Mouse (Mus musculus) ES-E14 (cell line): ENCODE results near the gene Nfe2l2. TPM values are rescaled to one million over a fixed set of nuclear protein-coding genes. Genes with fewer than 3 reads are reported as not detected.
A peak's percentile ranks its signal among the peaks of the same experiment; 100 is the strongest.

Experiments
- DNase-seq: peaks from one replicate; pipeline ENCODE4 v3.0.0-alpha.2; 2013; ENCODE audit warnings: low read depth, low spot score
- H3K27ac ChIP-seq: 2 replicates; pipeline ENCODE4 v1.5.1; 2012; ENCODE audit warnings: low read depth, mild to moderate bottlenecking, low read length, moderate library complexity, mixed read lengths; ENCODE audit not compliant: poor library complexity, insufficient read depth, severe bottlenecking
- H3K36me3 ChIP-seq: 2 replicates; pipeline ENCODE4 v1.6.1; 2012; ENCODE audit warnings: mild to moderate bottlenecking, low read length, moderate library complexity, mixed read lengths; ENCODE audit not compliant: control insufficient read depth, poor library complexity, insufficient read depth, severe bottlenecking
- H3K4me1 ChIP-seq, 2 experiments: fragments of 150-350 bp in 1 of 2; sonication (generic) in 1 of 2; 2 replicates each; pipeline ENCODE4 v1.6.1; 2012; ENCODE audit warnings: low read length in 2 of 2, mild to moderate bottlenecking in 1 of 2, mixed read lengths in 1 of 2; ENCODE audit not compliant: control insufficient read depth in 2 of 2, insufficient read depth in 2 of 2, poor library complexity in 1 of 2
- H3K4me3 ChIP-seq, 2 experiments: fragments of 150-350 bp in 1 of 2; sonication (generic) in 1 of 2; 2 replicates each; pipeline ENCODE4 v1.5.1; 2012; ENCODE audit warnings: low read length in 2 of 2, low read depth in 1 of 2, mild to moderate bottlenecking in 1 of 2, mixed read lengths in 1 of 2; ENCODE audit not compliant: insufficient read depth in 1 of 2, poor library complexity in 1 of 2, severe bottlenecking in 1 of 2
- H3K9ac ChIP-seq: 2 replicates; pipeline ENCODE4 v1.6.1; 2012; ENCODE audit warnings: low read depth, mild to moderate bottlenecking, low read length, mixed read lengths; ENCODE audit not compliant: poor library complexity, insufficient read depth, severe bottlenecking
- H3K9me3 ChIP-seq: fragments of 150-350 bp; sonication (generic); 2 replicates; pipeline ENCODE4 v1.6.1; 2012; ENCODE audit warnings: low read depth, mild to moderate bottlenecking, low read length; ENCODE audit not compliant: control insufficient read depth, insufficient read depth
- CHD2 ChIP-seq: IDR thresholded peaks from 2 replicates; pipeline ENCODE4 v1.6.1; 2014; ENCODE audit warnings: mild to moderate bottlenecking, low read depth, low read length, inconsistent platforms
- HCFC1 ChIP-seq: IDR thresholded peaks from 2 replicates; pipeline ENCODE4 v1.6.1; 2012; ENCODE audit warnings: low read length, inconsistent platforms, borderline replicate concordance; ENCODE audit not compliant: insufficient read depth
- MAFK ChIP-seq: IDR thresholded peaks from 2 replicates; pipeline ENCODE4 v1.6.1; 2014; ENCODE audit warnings: mild to moderate bottlenecking, low read depth, low read length, inconsistent platforms; ENCODE audit not compliant: insufficient read depth
- ZC3H11A ChIP-seq: IDR thresholded peaks from 2 replicates; pipeline ENCODE4 v1.6.1; 2012; ENCODE audit warnings: low read depth, mild to moderate bottlenecking, inconsistent platforms, low read length, borderline replicate concordance
- ZNF384 ChIP-seq: IDR thresholded peaks from 2 replicates; pipeline ENCODE4 v1.6.1; 2012; ENCODE audit warnings: low read depth, low read length, inconsistent platforms
- in situ Hi-C, 2 experiments: fragments of 600-800 bp; cut with MboI; formaldehyde crosslinking; loops; one replicate each; pipeline ENCODE4 v1.15.1; 2025; ENCODE audit warnings: low sequenced_read_pairs in 2 of 2, inconsistent platforms in 1 of 2; ENCODE audit not compliant: unreplicated experiment in 2 of 2
- total RNA-seq: library from RNA; depleted of rRNA; stranded (reverse); fragments of 300-350 nt; gene quantifications from 2 replicates; pipeline ENCODE4 v1.2.3, GENCODE M21; 2012

Nfe2l2 gene
- total RNA-seq, 1 experiment, result 28.4 TPM

DNA sequence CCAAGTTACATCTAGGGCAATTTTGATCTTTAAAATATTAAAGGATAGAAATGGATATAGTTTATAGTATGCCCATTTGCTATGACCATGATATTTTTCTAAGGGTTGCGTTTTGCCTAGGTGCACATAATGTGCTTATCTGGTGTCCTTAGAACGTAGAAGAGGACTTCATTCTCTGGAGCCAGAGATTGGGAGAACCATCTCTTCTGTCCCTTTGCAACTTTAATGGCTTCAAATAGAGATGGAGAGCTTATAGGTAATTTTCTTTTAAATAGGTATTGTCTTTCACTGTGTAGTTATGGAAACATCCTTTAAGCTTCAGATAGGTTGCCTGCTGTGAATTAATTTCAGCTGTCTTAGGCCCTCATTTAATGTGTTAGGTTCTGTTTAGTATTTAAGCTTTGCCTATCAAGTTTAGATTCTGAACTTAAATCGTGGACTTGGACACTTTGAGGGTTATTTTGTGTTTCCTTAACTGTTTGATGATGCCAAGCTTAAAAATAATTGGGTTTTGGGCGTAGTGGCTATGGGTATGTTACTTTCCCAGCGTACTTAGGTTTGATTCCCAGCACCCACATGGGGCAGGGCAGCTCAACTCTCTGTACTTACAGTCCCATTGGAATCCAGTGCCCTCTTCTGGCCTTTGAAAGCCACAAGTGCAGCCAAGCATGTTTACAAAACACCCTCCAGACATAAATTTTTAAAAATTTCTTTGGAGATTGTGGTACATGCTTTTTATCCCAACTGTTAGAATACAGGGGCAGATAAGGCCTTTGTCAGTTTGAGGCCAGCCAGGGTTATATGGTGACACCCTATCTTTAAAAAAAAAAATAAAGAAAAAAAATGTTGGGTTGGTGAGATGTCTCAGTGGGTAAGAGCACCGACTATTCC is 33.8 kb downstream of the Nfe2l2 start:
- Histone ChIP-seq H3K4me3 (no peak overlapping the region), H3K27ac (no peak overlapping the region), H3K9ac (no peak overlapping the region), H3K9me3 (no peaks in the 10 kb centered on the region), H3K36me3 (peaks cover 5% of the 10 kb centered on the region; the same call in 1 of the 2 replicates), H3K4me1 (peaks cover 0 to 2% of the 10 kb centered on the region in 2 experiments; a peak in 1 of 4 replicates)
- no peak for DNase-seq
- no peak; the same call in 1 of the 2 replicates for TF ChIP-seq CHD2
- TF ChIP-seq ZC3H11A, result no peak
- no peak for TF ChIP-seq HCFC1
- in situ Hi-C loops, result no loop called here

DNA sequence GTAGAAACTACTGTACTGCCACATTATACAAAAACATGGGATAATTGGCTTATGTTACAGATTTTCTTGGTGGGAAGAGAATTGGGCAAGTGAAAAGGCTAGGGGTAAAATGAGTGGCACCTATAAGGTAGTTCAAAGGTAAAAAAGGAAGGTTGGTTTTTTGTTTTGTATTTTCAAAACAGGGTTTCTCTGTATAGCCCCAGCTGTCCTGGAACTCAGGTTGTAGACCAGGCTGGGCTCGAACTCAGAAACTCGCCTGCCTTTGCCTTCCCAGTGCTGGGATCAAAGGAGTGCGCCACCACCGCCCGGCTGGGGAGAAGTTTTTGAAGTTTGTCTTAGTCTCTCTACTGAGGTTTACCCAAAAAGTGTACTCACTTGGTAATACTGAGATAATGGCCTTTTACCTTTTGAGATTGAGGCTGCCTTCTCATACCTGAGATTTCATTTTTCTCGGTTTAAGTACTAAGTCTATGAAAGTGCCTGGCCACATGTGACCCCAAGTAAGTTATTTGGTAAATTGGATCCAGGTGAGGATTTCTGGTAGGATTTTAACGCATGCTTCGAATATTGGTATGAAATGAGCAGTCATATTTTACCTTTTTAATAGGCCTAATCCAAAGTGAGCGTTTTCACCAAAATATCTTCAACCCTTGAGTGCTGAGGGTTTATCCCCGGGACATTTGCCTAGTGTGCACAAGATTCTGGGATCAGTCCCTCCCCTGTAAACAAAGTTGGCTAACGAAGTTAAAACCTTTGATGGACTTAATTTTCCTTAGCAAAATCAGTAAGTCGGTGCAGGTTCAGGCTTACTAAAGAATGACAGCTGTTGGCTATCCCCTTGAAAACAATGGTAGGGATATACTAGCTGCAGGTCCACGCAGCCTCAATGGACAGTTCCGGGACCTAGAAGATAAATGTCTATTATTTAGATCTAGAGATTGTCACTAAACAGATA is 34.7 kb downstream of the Nfe2l2 start:
- DNase-seq, result no peak
- Histone ChIP-seq H3K4me1 (peaks cover 0 to 2% of the 10 kb centered on the region in 2 experiments; a peak in 1 of 4 replicates), H3K27ac (no peak overlapping the region; the same call in 1 of the 2 replicates), H3K4me3 (no peak overlapping the region), H3K36me3 (peaks cover 3% of the 10 kb centered on the region), H3K9me3 (no peaks in the 10 kb centered on the region), H3K9ac (no peak overlapping the region)
- in situ Hi-C loops, result no loop called here
- TF ChIP-seq ZC3H11A (no peak), CHD2 (peak; percentile 32; the same call in 1 of the 2 replicates)

DNA sequence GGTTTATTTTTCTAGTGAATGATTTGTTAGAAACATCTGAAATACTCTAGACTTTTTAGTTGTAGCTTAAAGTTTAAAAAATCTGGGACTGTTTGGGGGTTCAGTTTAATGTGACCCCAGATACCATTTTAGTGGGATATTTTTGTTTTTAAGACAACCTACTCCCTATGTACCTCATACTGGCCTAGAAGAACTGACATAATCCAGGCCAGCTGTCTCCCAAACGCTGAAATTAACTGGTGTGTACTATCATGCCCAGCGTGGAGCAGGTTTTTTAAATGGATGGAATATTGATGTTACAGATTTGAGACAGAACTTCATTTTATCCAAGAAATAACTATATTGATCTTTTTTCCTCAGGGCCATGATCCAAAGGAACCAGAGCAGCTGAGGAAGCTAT is 43.3 kb downstream of the Nfe2l2 start:
- Histone ChIP-seq H3K4me1 (peaks cover 5 to 7% of the 10 kb centered on the region in 2 experiments; a peak in 2 of 4 replicates), H3K27ac (peak overlapping the region; percentile 49; the same call in 1 of the 2 replicates), H3K9ac (peak overlapping the region; percentile 100; the same call in 1 of the 2 replicates), H3K4me3 (peak overlapping the region; percentile 91 to 95), H3K9me3 (no peaks in the 10 kb centered on the region), H3K36me3 (peaks cover 24% of the 10 kb centered on the region)
- DNase-seq, result no peak
- TF ChIP-seq ZC3H11A, result no peak
- no peak for TF ChIP-seq HCFC1
- no peak for TF ChIP-seq ZNF384
- TF ChIP-seq MAFK, result no peak
- no peak for TF ChIP-seq CHD2
- in situ Hi-C loops, result no loop called here

DNA sequence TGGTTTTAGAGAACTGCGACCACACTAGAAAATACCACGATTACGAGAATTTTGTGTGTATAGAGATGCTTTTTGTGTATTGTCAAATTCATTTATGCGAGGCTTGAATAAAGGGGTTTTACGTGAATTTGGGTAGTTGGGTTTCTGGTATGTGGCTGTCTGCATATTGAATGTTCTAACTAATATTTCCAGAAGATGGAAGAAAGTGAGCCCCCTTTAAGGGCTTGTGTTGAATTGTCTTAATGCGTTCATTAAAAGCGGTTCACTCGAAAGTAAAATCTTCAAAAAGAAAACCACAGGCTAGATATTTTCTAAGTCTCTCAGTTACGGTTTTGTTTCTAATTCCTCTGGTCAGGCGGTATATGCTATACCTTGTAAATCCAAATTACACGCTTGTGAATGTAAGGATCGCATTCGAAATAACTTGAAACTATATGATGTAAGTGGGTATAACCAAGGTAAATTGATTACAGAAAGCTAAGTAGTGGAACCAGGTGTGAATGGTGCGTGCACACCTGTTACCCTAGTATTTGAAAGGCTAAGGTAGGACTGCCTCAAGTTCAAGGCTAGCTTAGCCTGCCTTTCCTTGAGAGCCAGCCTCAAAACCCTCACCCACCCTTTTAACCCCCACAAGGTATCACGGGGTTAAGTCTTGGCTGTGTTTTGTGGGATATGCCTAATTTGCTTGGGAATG is 44.0 kb downstream of the Nfe2l2 start:
- Histone ChIP-seq H3K4me3 (peak overlapping the region; percentile 91 to 95), H3K27ac (peak overlapping the region; percentile 99), H3K4me1 (peaks cover 5 to 9% of the 10 kb centered on the region in 2 experiments; a peak in 2 of 4 replicates), H3K9ac (peak overlapping the region; percentile 100), H3K36me3 (peaks cover 24% of the 10 kb centered on the region), H3K9me3 (no peaks in the 10 kb centered on the region)
- in situ Hi-C loops, result no loop called here
- DNase-seq, result no peak
- TF ChIP-seq CHD2 (no peak), HCFC1 (no peak), ZNF384 (no peak), MAFK (no peak), ZC3H11A (no peak)
